Mouse (Mus musculus): Measurements from ENCODE around the gene Castor2.

Gene Castor2

GRCm38 (mm10) chr5:134168033-134168432 lies 68.5 kb downstream of the Castor2 start:
- DNase-seq: no peak

- no peak for DNase-seq
Measured at GRCm38 (mm10) chr5:134169231-134169630, 69.7 kb downstream of the Castor2 start.

- DNase-seq: no peak
Measured at GRCm38 (mm10) chr5:134170167-134170566, 70.7 kb downstream of the Castor2 start.

GRCm38 (mm10) chr5:134173206-134173605 lies 73.7 kb downstream of the Castor2 start:
- DNase-seq: peak; percentile 35

DNA sequence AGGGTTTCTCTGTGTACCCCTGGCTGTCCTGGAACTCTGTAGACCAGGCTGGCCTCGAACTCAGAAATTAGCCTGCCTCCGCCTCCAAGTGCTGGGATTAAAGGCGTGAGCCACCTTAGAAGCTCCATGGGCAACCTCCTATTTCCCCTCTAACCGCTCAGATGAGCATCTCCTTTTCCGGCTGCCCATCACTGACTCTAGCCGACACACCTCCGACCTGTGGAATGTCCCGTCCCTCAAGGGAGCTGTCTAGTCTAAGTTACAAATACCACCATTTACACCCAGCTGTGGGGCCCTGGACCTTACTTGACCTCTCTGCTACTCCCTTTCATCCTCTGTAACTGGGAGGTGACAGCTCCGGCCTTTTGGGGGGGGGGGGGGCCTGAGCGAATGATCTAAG lies 76.2 kb downstream of the Castor2 start:
- DNase-seq: peak; percentile 34

DNA sequence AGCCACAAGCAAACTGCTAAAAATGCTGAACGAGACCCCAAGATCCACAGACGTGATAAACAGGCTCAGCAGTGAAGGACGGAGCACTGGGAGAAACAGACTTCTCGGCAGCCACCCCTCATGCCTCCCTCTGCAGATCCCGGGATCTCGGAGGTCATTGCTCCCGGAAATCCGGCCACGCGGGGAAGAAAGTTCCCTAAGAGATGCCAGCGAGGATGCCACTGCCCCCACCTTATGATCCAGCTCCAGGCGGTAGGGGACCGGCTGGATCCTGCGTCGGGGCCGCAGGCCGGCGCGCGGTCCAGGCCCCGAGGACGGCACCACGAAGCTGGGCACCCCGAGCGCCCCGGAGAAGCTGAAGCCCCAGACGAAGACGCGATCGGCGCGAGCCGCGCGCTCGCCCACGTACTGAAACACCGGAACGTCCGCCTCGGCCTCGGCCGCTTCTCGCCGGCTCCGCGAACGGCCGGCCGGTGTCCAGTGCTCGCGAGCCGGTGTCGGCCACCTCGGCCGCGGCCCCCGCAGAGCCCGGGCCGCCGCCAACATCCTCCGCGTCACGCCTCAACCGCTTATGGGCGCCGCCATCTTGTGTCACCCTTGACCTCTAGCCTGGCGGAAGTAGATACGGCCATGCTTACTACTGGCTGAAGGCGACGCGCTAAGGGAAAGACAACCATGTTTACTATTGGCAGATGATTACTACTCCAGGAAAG lies 76.8 kb downstream of the Castor2 start, which contains the start of gene Rcc1l:
Gene Rcc1l, minus strand, starts transcription at position 606 of the 713 bp plus-strand sequence.
- peak; percentile 89 for DNase-seq

DNA sequence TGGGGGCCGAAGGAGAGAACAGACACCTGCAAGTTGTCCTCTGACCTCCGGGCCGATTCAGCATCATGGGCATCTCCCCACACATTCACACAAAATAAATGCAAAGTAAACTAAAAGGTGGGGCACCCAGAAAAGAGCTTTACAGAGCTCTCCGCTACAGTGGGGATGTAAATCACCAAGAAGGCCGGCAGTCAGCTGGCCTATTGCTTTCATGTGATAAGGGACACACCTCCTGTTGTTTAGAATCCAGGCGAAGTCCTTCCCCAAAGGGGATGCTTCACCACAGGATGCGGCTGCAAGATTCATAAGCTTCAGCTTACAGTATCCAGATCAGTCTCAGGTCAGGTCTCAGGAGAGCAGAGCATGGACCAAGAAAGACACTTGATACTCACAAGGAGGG lies 79.0 kb downstream of the Castor2 start:
- peak; percentile 22 for DNase-seq

GRCm38 (mm10) chr5:134179871-134180270 lies 80.4 kb downstream of the Castor2 start:
- DNase-seq: peak; percentile 85

DNA sequence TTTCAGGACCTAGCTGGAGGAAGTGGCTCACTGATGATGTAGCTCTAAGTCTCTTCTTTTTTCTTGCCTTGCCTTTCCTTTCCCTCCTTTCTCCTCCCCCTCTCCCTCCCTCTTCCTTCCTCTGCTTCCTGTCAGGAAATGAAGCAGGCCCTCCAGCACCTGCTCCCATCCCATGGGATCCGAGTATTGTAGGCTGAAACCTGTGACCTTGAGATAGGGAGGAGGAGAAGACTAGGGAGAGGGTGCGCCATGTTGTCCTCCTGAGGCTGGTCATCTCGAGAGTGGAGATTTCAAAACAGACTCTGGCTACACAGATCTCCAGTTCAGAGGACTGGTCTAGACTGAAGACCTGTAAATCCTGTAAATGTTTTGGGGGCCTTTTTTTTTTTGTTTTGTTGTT lies 82.7 kb downstream of the Castor2 start:
- no peak for DNase-seq

DNA sequence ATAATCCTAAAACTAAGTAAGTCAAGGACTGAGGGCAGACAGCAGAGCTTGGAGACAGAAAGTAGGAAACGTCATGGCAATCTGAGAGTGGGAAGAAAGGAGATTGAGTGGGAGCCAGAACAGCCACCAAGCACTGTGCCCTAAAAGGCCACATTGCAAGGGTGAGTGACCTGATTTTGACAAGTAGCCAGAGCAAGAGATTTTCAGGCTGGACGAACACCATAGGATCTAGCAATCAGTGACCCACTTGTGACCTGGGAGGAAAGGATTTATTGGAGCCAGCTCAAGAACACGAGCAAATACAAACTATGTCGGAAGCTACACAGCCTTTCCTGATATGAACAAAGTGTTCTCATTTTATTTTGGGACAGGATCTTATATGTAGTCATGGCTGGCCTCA lies 83.2 kb downstream of the Castor2 start:
- DNase-seq: peak; percentile 47

- peak; percentile 45 for DNase-seq
Measured at GRCm38 (mm10) chr5:134183162-134183561, 83.7 kb downstream of the Castor2 start.

DNA sequence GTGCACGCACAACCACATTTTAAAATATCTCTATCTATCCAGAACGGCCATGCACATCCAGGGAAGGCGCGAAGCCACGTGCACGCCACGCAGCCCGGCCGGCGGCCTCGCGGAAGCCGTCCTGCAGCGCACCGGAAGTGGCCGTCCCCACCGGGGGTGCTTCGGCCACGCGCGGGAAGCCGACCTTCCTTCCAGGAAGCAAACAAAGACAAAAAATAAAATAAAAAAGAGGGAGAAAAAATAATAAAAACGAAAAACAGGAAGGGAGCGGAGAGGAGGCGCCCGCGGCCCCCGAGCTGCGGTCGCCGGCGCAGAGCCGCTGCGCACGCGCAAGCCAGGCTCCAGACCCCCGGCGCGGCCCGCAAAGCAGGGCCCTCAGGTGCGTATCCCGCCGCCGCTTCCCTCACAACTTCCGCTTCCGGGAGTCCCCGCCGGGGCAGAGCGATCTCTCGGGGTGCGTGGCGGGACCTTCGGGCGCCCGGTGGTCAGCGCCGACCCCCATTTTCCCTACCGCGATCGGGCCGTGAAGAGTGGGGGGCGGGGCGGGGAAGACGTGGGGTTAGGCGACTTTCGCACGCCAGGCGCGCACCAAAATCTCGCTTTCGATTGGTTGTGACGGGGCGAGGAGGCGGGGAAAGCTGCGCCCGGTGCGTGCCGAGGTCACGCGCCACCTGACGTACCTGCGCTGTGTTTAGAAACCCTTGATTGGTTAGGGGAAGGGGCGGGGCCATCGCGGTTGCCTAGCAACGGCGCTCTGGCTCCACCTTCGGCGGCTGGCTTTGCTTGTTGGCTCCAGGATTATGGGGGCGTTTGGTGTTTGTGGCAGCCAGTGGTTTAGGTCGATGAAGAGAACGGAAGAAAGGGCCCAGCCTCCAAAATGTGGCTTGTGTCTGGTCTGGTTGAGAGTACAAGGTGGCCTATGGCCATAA lies 84.6 kb downstream of the Castor2 start, which contains the start of gene Gtf2ird2:
Gene Gtf2ird2, plus strand, starts transcription at position 140 of the 929 bp plus-strand sequence.
- peak; percentile 99 for DNase-seq

GRCm38 (mm10) chr5:134186059-134186458 lies 86.5 kb downstream of the Castor2 start:
- peak; percentile 30 for DNase-seq

DNA sequence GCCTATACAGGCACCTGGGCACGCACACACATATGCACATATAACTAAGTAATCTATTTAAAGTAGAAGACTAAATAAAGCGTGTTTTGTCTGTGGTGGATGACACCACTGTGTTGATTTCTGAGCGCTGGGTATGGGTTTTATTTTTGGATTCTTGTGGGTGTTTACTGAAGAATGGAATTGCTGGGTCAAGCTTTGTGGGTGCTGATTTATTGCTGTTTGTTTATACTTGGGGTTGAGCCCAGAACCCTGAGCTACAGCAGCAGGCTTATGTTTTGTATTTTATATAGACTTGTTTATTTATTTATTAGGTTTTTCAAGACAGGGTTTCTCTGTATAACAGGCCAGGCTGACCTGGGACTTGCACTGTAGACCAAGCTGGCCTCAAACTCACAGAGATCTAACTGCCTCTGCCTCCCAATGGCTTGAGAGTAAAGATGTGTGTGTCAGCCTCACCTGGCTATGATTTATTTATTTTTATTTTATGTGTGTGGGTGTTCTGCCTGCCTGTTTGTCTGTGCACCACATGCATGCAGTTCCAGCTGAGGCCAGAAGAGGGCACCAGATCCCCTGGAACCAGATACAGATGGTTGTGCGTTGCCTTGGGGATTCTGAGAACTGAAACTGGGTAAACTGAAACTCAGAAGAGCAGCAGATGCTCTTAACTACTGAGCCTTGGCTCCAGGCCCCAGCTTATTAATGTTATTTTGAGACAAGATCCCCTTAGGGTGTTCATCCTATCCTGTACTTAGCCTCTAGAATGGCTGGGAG lies 87.6 kb downstream of the Castor2 start:
- peak; percentile 48 for DNase-seq

GRCm38 (mm10) chr5:134188571-134188970 lies 89.1 kb downstream of the Castor2 start:
- DNase-seq: no peak

GRCm38 (mm10) chr5:134193664-134194063 lies 94.2 kb downstream of the Castor2 start:
- DNase-seq: no peak

Data from cerebellum, adult 9-10 months (tissue).